Comparison of ENCODE assay signal across 9 mouse cellular contexts in the genomic region with DNA sequence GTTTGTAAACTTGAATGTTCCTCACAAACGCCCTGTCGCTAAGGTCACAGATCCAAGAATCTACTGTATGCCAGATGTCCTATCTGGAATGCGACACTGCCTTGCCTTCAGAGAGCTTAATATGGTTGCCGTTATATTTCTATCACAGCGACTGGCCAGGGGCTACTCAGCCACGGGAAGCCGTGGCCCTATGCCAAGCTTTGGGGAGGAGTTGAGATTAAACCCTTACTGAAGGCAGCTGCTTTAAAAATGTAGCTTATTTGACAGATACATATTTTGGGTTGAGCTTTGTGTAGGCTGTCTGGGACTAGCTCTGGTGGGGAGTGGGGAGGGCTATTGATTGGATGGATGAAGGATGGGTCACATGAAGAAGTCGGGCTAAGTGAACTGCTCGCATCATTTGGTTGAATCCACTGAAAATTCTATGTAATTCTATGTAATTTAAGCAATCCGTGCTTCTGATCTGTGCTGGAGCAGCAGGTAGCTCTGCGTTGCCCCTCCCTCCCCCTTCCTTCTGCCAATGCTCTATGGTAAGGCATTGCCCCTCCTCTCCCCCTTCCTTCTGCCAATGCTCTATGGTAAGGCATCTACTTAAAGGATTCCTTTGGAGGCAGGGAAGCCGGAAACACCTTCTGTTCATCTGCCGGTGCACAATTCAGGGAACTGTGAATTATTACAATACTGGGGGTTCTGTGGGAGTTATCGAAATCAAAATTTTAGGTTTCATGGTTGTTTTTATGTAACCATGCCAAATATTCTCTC. TPM values are rescaled to one million over a fixed set of nuclear protein-coding genes. Genes with fewer than 3 reads are reported as not detected.
A peak's percentile ranks its signal among the peaks of the same experiment; 100 is the strongest.
DNase-seq lines count a peak whose midpoint lies in the region; ATAC-seq and TF ChIP-seq lines count a peak whose summit lies in the region.
"Had no signal": no experiment of that assay in that cellular context is flagged by ENCODE, and none has a peak within 500 bp of the region (broad histone marks: within the 10 kb centered on the region; RNA-seq: fewer than 3 reads in every experiment).

No protein-coding gene starts in this region.

- peaks cover 3% of the 10 kb centered on the region; the same call in 1 of the 2 replicates for H3K4me1 ChIP-seq in lung, embryonic 14.5 days (ENCODE audit: insufficient read depth)
- no peaks in the 10 kb centered on the region for H3K4me1 ChIP-seq in lung, adult 2 months (ENCODE audit: control insufficient read depth, insufficient read depth, low read length)
- peaks cover 22% of the 10 kb centered on the region for H3K4me1 ChIP-seq in embryonic facial prominence, embryonic 14.5 days (ENCODE audit: control insufficient read depth, insufficient read depth, low read length)
- no peaks in the 10 kb centered on the region; the same call in 1 of the 2 replicates for H3K4me1 ChIP-seq in liver, embryonic 11.5 days (replicated peaks; ENCODE audit: control insufficient read depth, insufficient read depth, low read length)

- TF ChIP-seq CTCF in lung, embryonic 14.5 days (IDR thresholded peaks at IDR 0.05; ENCODE audit: low read depth), result no peak
- no peak for TF ChIP-seq CTCF in lung, adult 2 months (IDR thresholded peaks at IDR 0.05; ENCODE audit: insufficient read depth, low read length)

- no peaks in the 10 kb centered on the region for H3K36me3 ChIP-seq in lung, embryonic 14.5 days (ENCODE audit: insufficient read depth)
- peaks cover 8% of the 10 kb centered on the region for H3K36me3 ChIP-seq in embryonic facial prominence, embryonic 14.5 days (ENCODE audit: control insufficient read depth, insufficient read depth, low read length)
- H3K36me3 ChIP-seq in liver, embryonic 11.5 days (ENCODE audit: control insufficient read depth, insufficient read depth, low read length), result no peaks in the 10 kb centered on the region
- H3K36me3 ChIP-seq: midbrain, embryonic 10.5 days had no signal

- H3K27ac ChIP-seq in lung, embryonic 14.5 days (ENCODE audit: low read depth), result peak overlapping the region; percentile 37; the same call in 1 of the 2 replicates
- H3K27ac ChIP-seq in embryonic facial prominence, embryonic 14.5 days (replicated peaks; ENCODE audit: low read depth, low read length), result no peak overlapping the region
- no peak overlapping the region for H3K27ac ChIP-seq in liver, embryonic 11.5 days (ENCODE audit: low read depth, low read length)
- H3K27ac ChIP-seq: midbrain, embryonic 10.5 days had no signal

- H3K9me3 ChIP-seq in lung, embryonic 14.5 days (ENCODE audit: low read depth, low read length), result no peaks in the 10 kb centered on the region
- 0 out of 2 replicates have a peak, but pooled peaks cover 4% of the 10 kb centered on the region for H3K9me3 ChIP-seq in embryonic facial prominence, embryonic 14.5 days (ENCODE audit: control insufficient read depth, low read length)
- no peaks in the 10 kb centered on the region for H3K9me3 ChIP-seq in liver, embryonic 11.5 days (ENCODE audit: control insufficient read depth, low read length)
- H3K9me3 ChIP-seq: midbrain, embryonic 10.5 days had no signal

- TF ChIP-seq POLR2A in lung, adult 2 months (IDR thresholded peaks at IDR 0.05; ENCODE audit: borderline replicate concordance, extremely low read depth, low read depth, low read length), result no peak

- intact Hi-C loops in heart, postnatal 36 days (cut with DNase I), result no loop called here

- no peak overlapping the region for H3K4me3 ChIP-seq in lung, embryonic 14.5 days (ENCODE audit: low read depth, low read length)
- no peak overlapping the region for H3K4me3 ChIP-seq in lung, adult 2 months (replicated peaks; ENCODE audit: extremely low read depth, low read depth, low read length)
- no peak overlapping the region for H3K4me3 ChIP-seq in embryonic facial prominence, embryonic 14.5 days (ENCODE audit: low read depth, low read length)
- no peak overlapping the region for H3K4me3 ChIP-seq in liver, embryonic 11.5 days (ENCODE audit: low read depth, low read length)
- H3K4me3 ChIP-seq: midbrain, embryonic 10.5 days had no signal

- peak; percentile 53 for DNase-seq in gastrocnemius, postnatal 10 days
- no peak for DNase-seq in gastrocnemius, adult 18-20 months (ENCODE audit: low spot score)
- peak; percentile 89 for DNase-seq in lung, embryonic 14.5 days
- no peak for DNase-seq in lung, adult 2 months
- DNase-seq in embryonic facial prominence, embryonic 14.5 days (ENCODE audit: low spot score), result peak; percentile 78
- peak; percentile 29 to 34 for DNase-seq in heart, postnatal 36 days
- DNase-seq in embryo, embryonic 10.5 days (ENCODE audit: low spot score), result no peak
- DNase-seq in liver, embryonic 11.5 days (ENCODE audit: low spot score), result no peak

- no peak overlapping the region for H3K9ac ChIP-seq in lung, embryonic 14.5 days
- H3K9ac ChIP-seq in embryonic facial prominence, embryonic 14.5 days (ENCODE audit: low read depth, low read length), result no peak overlapping the region
- H3K9ac ChIP-seq in liver, embryonic 11.5 days (ENCODE audit: low read depth, low read length), result no peak overlapping the region

- H3K4me2 ChIP-seq in lung, embryonic 14.5 days, result peak overlapping the region; percentile 41
- H3K4me2 ChIP-seq in embryonic facial prominence, embryonic 14.5 days (ENCODE audit: low read depth, low read length), result peak overlapping the region; percentile 15; the same call in 1 of the 2 replicates
- no peak overlapping the region for H3K4me2 ChIP-seq in liver, embryonic 11.5 days

- H3K27me3 ChIP-seq in lung, embryonic 14.5 days (ENCODE audit: insufficient read depth, low read length), result no peaks in the 10 kb centered on the region
- no peaks in the 10 kb centered on the region for H3K27me3 ChIP-seq in embryonic facial prominence, embryonic 14.5 days (replicated peaks; ENCODE audit: control insufficient read depth, insufficient read depth, low read length)
- no peaks in the 10 kb centered on the region for H3K27me3 ChIP-seq in liver, embryonic 11.5 days (replicated peaks; ENCODE audit: control insufficient read depth, insufficient read depth, low read length)

- 45% methylated on average over 14 of the region's 14 CpGs for WGBS in lung, embryonic 14.5 days
- WGBS in lung, adult 2 months, result 56% methylated on average over 14 of the region's 14 CpGs
- WGBS in embryonic facial prominence, embryonic 14.5 days, result 46% methylated on average over 14 of the region's 14 CpGs
- 79% methylated on average over 14 of the region's 14 CpGs for WGBS in liver, embryonic 11.5 days

- ATAC-seq in lung, embryonic 14.5 days (ENCODE audit: insufficient read depth), result peak; percentile 75
- peak; percentile 57; the same call in 1 of the 2 replicates for ATAC-seq in embryonic facial prominence, embryonic 14.5 days (ENCODE audit: low read depth)
- no peak for ATAC-seq in liver, embryonic 11.5 days (replicated peaks; ENCODE audit: low FRiP score)

RNA-seq across cellular contexts. Expression of a gene that starts 28.0 kb away (rescaled TPM):
- total RNA-seq in gastrocnemius, postnatal 10 days (2021), result 10 to 100 TPM in 1 of 2 experiments, 1 to 10 TPM in 1; 8.1 to 10.6 TPM
- total RNA-seq in gastrocnemius, adult 18-20 months (2021), result 1 to 10 TPM; 2.9 to 3.0 TPM
- polyA plus RNA-seq in lung, embryonic 14.5 days (2014; fragmentation: Nextera tagmentation; extraction: Ambion mirVana), result 22.7 and 26.9 TPM in 2 replicates
- polyA plus RNA-seq in lung, adult 2 months (2012; rRNA removed), result 44.2 and 62.3 TPM in 2 replicates
- 35.7 and 43.5 TPM in 2 replicates for polyA plus RNA-seq in embryonic facial prominence, embryonic 14.5 days (2014; fragmentation: Nextera tagmentation; extraction: Ambion mirVana)
- total RNA-seq in heart, postnatal 36 days (2021), result 10 to 100 TPM; 17.2 to 18.7 TPM
- polyA plus RNA-seq in liver, embryonic 11.5 days (2014; fragmentation: Nextera tagmentation; extraction: Ambion mirVana), result 11.6 and 12.8 TPM in 2 replicates

Comparison
In these comparisons a context has a peak if more than half of its experiments do, and no peak if none do; other contexts are left out.
1. DNase-seq: peak in gastrocnemius, postnatal 10 days (single experiment), lung, embryonic 14.5 days (single experiment), embryonic facial prominence, embryonic 14.5 days (single experiment) and heart, postnatal 36 days (2 of 2); none in gastrocnemius, adult 18-20 months (single experiment), lung, adult 2 months (single experiment), embryo, embryonic 10.5 days (single experiment) and liver, embryonic 11.5 days (single experiment).